Mouse (Mus musculus): ENCODE measurements around the gene Plekho1. TPM values are rescaled to one million over a fixed set of nuclear protein-coding genes. Genes with fewer than 3 reads are reported as not detected.

Gene Plekho1
- polyA plus RNA-seq, 1 experiment from 2014 or later, result 264 TPM

DNA sequence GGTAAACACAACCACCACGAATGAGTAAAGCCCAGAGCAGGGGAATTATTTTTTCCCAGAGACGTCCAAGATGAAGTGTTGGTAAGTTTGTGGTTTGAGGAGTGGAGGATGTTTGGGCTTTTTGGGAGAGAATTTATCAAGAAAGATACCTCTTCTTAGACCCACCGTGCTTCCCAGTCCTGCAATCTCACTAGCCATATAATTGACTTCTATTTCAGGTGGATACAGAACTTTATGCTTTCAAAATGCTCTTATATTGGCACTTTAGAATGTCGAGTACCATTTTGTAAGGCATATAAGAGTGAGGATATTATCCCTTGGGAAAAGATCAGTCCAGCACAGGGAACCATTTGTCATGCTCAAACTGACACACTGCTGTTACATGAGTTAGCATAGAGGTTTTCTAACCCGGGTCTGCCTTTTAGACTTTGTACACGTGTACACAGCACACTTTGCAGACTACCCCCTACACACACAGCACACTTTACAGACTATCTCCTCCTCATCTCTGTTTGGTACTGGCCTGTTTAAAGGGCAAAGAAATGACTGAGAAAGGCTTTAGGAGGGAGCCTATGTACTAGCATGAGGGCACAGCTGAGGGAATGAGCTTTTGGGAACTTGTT lies 761 bp upstream of the Plekho1 start:
- Histone ChIP-seq H3K4me3 (ENCODE audit: inconsistent target) (peak overlapping the region; percentile 61), H3K36me3 (ENCODE audit: inconsistent target) (peaks cover 8% of the 10 kb centered on the region; the same call in 1 of the 2 replicates), H3K79me2 (ENCODE audit: inconsistent target) (peaks cover 76% of the 10 kb centered on the region), H3K27ac (peak overlapping the region; percentile 93)
- 26% methylated on average over 6 of the region's 6 CpGs for WGBS (ENCODE audit: missing documents)

DNA sequence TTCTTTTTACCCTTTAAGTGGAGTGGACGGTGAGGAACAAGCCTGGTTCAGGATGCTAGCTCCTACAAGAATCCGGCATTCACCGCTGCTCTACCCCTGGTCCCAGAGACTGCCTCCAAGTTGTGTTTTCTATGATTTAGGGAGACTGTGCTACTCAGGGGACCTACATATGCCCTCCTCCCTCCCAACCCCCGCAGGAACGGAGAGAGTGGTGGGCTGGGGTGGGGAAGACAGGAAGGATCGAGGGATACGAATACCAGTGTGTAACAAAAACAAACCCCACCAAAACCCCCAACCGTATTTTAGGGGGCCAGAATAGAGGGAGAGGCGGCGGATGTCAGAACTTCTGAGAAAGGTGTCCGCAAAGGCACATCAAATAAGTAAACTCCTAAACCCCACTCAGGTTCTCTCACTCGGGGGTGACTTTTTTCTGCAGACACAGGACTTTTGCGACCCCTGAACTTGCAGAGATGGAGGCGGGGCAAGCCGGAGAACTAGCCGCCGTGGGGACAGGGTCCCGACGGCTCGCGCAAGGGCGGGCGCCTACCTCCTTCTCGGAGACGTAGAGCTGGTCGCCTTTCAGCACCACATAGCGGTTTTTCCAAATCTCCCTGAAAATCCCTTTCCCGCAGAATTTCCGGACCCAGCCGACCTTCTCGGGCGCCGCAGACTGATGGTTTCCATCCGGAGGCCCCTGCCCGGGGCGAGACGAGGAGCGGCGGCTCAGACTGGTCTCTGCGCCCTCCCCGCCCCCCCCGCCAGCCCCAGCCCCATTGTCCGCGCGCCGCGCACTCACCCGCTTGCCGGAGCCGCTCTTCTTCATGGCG lies 613 bp downstream of the Plekho1 start:
- Histone ChIP-seq H3K79me2 (ENCODE audit: inconsistent target) (peaks cover 82% of the 10 kb centered on the region), H3K36me3 (ENCODE audit: inconsistent target) (peaks cover 8% of the 10 kb centered on the region; the same call in 1 of the 2 replicates), H3K27ac (peak overlapping the region; percentile 100), H3K4me3 (ENCODE audit: inconsistent target) (peak overlapping the region; percentile 91)
- under 1% methylated on average over 32 of the region's 51 CpGs for WGBS (ENCODE audit: missing documents)

DNA sequence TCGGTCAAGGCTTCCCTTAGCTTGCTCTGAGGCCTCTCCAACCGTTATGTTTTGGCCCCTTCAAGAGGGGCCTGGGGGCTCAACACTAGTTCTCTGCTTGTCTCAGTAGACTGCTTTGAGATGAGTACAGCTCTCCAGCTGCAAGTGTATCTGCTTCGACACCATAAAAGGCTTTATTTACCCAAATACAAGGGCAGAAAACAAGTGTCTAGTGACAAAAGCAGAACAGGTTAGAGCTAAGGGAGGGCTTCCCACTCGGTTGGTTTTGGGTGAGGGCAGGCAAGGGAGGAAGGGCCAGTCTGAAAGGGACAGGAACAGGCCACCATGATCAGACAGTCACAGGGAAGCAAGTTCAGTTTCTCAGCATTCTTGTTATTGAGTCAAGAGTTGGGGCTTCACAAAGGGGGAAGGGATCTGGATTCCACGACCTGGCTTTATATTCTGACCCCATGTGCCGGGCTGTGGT lies 1.4 kb downstream of the Plekho1 start:
- WGBS (ENCODE audit: missing documents), result 6% methylated on average over 6 of the region's 6 CpGs
- Histone ChIP-seq H3K79me2 (ENCODE audit: inconsistent target) (peaks cover 84% of the 10 kb centered on the region), H3K36me3 (ENCODE audit: inconsistent target) (peaks cover 16% of the 10 kb centered on the region), H3K27ac (peak overlapping the region; percentile 100), H3K4me3 (ENCODE audit: inconsistent target) (peak overlapping the region; percentile 91)

DNA sequence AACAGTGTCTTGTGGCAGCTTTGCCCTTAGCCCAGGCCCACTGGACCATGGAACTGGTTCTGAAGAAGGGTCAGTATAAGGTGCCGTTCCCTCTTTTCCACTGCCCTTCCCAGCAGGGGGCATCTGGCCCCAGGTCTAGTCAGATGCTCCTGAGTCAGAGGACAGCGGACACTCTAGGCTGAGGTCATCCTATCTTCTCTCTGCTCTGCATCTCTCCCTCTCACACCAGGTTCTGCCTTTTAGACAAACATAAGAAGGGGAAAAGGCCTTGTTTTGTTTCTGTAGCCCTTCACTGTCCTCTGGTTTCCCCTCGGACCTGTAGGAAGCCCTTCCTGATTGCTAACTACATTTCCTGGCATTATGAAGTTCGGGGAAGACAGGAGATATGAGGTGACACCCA lies 1.9 kb downstream of the Plekho1 start:
- H3K27ac ChIP-seq, result peak overlapping the region; percentile 100
- H3K36me3 ChIP-seq (ENCODE audit: inconsistent target), result peaks cover 21% of the 10 kb centered on the region
- H3K4me3 ChIP-seq (ENCODE audit: inconsistent target), result peak overlapping the region; percentile 91
- peaks cover 84% of the 10 kb centered on the region for H3K79me2 ChIP-seq (ENCODE audit: inconsistent target)
- WGBS (ENCODE audit: missing documents), result 5% methylated on average over 4 of the region's 4 CpGs

DNA sequence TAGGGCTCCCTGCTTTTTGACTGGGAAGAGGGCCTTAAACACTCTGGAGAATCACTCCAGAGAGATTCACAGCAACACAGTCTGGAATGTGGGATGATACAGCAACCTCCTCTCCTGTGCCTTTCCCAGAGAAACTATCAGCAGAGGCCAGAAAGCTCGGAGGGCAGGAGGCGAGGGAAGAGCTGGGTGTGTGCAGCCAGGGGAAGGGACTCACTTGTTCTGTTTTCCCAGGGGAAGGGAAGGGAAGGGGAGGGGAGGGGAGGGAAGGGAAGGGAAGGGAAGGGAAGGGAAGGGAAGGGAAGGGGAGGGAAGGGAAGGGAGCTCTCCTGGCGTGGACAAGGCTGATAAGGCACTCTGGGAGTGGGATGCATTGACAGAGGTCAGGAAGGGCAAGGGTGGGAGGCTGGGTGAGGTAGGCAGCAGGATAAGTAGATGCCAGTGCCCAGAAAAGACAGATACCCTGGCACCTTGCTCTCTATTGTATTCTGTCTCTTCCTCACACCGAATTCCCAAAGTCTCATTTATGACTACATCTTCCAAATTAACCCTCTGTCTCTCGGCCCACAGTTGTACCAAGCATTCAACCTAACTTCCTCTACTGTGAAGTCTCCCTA lies 2.7 kb downstream of the Plekho1 start:
- Histone ChIP-seq H3K36me3 (ENCODE audit: inconsistent target) (peaks cover 29% of the 10 kb centered on the region), H3K27ac (peak overlapping the region; percentile 100), H3K4me3 (ENCODE audit: inconsistent target) (peak overlapping the region; percentile 91), H3K79me2 (ENCODE audit: inconsistent target) (peaks cover 83% of the 10 kb centered on the region)
- 56% methylated on average over 4 of the region's 5 CpGs for WGBS (ENCODE audit: missing documents)

DNA sequence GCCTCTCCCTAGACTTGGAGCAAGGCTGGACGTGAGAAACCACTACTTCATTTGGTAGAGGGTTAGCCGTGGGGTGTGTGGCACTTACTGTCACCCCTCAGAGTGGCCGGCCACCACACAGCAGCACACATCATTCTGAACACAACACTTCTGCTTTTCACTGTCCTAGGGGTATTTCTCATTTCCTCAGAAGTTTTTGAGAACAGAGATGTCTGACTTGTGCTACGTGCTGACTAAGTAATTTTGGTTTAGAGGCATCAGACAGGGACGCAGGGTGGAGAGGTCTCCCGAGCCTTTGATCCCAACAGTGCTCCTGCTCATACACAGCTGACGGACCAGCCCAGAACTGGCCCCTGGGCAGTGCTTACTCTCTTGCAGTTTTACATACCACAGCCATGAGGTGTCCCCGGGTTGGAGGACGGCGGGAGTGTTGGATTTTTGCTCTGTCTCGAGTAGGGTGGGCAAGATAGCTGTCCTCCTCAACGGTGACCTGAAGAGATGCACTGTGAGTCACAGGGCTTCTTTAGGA lies 5.3 kb downstream of the Plekho1 start:
- Histone ChIP-seq H3K27ac (peak overlapping the region; percentile 100), H3K36me3 (ENCODE audit: inconsistent target) (peaks cover 29% of the 10 kb centered on the region), H3K4me3 (ENCODE audit: inconsistent target) (no peak overlapping the region), H3K79me2 (ENCODE audit: inconsistent target) (peaks cover 61% of the 10 kb centered on the region)
- 29% methylated on average over 12 of the region's 12 CpGs for WGBS (ENCODE audit: missing documents)

DNA sequence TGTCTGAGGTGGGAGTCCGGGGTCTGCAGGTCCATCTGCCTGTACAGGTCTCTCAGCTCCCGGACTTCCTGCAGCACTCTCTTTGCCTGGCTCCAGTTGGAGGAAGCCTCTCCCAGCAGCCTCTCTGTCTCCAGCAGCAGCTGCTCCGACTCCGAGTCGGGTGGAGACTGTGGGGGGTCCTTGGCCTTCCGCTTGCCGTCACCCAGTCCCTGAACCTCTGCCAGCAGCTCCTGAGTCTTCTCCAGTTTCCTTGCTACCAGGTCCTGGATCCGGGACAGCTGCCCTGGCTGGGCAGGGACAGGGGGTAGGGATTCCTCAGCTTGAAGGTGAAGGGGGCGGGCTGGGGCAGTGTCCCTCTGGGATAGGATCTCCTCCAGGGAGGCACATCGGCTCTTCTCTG lies 6.8 kb downstream of the Plekho1 start:
- peaks cover 46% of the 10 kb centered on the region for H3K79me2 ChIP-seq (ENCODE audit: inconsistent target)
- 96% methylated on average over 10 of the region's 10 CpGs for WGBS (ENCODE audit: missing documents)
- peaks cover 29% of the 10 kb centered on the region for H3K36me3 ChIP-seq (ENCODE audit: inconsistent target)
- H3K27ac ChIP-seq, result peak overlapping the region; percentile 100
- no peak overlapping the region for H3K4me3 ChIP-seq (ENCODE audit: inconsistent target)

DNA sequence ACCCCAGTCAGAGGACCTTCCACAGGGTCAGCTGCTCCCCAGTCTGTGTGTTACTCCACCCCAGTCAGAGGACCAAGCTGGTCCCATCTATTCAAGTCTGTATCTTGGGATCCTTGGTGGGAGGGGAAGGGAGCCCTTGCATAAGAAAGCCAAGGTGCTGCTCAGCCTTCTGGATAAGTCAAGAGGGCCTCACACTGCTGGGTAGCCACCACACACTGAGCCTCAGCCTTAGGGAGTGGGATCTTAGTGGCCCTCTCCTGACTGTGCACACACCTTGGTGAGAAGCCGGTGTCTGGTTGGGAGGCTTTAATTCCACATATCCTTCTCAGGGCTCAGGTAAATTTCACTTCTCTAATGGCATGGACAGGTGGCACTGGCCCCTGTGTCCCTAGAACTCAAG lies 7.7 kb downstream of the Plekho1 start:
- H3K4me3 ChIP-seq (ENCODE audit: inconsistent target), result no peak overlapping the region
- 83% methylated on average over 1 of the region's 1 CpGs for WGBS (ENCODE audit: missing documents)

DNA sequence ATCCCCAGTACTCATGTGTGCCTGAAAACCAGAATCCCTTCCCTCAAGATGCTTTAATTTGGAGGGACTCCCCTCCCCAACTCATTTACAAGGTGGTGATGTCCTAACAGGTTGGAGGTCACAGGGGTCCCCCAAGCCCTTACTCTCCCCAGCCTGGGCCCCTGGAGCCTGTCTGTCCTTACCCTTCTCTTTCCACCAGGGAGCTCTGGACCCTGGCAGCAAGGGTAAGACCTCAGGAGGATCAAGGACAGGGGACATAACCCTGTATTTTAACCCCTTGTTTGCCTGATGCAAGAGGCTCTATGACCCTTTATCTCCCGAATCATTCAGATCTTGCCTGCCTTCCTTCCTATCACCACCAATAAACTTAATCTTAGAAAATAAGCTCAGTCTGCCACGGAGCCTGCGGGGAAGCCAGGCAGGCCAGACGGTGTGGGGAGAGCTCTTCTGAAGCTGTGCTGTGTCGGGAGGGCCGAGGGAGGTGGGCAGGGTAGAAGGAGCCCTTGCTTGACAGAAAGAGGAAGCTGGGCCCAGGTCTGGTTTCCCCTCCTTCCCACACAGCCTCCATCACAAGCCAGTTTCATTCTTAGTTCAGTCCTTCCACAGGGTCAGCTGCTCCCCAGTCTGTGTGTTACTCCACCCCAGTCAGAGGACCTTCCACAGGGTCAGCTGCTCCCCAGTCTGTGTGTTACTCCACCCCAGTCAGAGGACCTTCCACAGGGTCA lies 8.3 kb downstream of the Plekho1 start:
- WGBS (ENCODE audit: missing documents), result 2% methylated on average over 6 of the region's 6 CpGs
- H3K27ac ChIP-seq, result peak overlapping the region; percentile 100
- peaks cover 32% of the 10 kb centered on the region for H3K79me2 ChIP-seq (ENCODE audit: inconsistent target)
- H3K36me3 ChIP-seq (ENCODE audit: inconsistent target), result peaks cover 28% of the 10 kb centered on the region
- H3K4me3 ChIP-seq (ENCODE audit: inconsistent target), result no peak overlapping the region

More for the DNA sequence above, 7.7 kb downstream of the Plekho1 start:
- peak overlapping the region; percentile 100 for H3K27ac ChIP-seq
- H3K79me2 ChIP-seq (ENCODE audit: inconsistent target), result peaks cover 38% of the 10 kb centered on the region
- H3K36me3 ChIP-seq (ENCODE audit: inconsistent target), result peaks cover 29% of the 10 kb centered on the region

DNA sequence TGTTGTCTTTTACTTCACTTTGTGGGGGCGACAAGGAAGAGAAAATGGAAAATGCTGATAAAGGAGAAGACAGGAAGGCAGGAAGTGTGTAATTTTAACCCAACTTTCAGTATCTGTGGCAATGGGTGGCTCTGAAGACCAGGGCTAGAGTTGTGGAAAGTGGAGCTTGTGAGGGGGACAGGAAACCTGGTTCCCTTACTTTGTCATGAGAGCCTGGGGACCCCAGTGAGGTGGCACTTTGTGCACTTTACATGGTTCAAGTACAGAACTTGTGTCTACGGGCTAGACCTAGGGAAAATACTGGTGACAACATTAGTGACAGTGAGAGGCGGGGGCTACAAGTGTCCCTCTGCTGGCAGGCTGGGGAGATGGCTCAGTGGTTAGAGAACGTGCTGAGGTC lies 8.8 kb downstream of the Plekho1 start:
- 54% methylated on average over 4 of the region's 4 CpGs for WGBS (ENCODE audit: missing documents)
- Histone ChIP-seq H3K27ac (peak overlapping the region; percentile 100), H3K36me3 (ENCODE audit: inconsistent target) (peaks cover 23% of the 10 kb centered on the region), H3K4me3 (ENCODE audit: inconsistent target) (no peak overlapping the region), H3K79me2 (ENCODE audit: inconsistent target) (peaks cover 27% of the 10 kb centered on the region)

DNA sequence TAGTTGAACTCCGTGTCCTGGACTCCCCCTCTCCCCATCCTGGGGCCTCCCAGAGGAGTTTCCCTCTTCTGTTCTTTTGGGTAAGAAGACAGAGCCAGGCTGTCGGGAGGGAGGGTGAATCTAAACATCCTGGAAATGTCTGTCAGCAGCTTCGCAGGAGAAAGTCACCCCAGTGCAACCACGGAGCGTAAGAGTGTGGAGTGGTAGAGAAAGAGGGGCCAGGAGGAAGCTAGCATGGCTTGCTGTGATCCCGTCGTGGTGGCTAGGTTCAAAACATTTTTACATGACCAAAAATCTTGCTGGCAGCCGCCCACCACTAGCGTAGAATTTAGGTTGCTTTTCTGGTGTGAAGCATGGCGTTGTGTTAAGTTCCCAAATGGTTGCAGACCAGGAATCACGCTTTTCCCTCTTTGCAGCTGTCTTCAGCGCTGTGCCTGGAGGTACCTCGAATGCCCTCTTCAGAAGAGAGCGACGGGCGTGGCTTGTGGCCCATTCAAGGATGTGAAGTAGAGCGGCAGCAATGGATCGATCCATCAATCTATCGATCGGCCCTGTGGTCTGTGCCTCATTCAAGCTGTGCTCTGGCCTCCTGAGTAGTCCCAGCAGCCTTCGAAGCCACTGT lies 9.7 kb downstream of the Plekho1 start:
- H3K79me2 ChIP-seq (ENCODE audit: inconsistent target), result peaks cover 18% of the 10 kb centered on the region
- H3K4me3 ChIP-seq (ENCODE audit: inconsistent target), result no peak overlapping the region
- H3K27ac ChIP-seq, result peak overlapping the region; percentile 100
- peaks cover 21% of the 10 kb centered on the region for H3K36me3 ChIP-seq (ENCODE audit: inconsistent target)
- WGBS (ENCODE audit: missing documents), result 45% methylated on average over 21 of the region's 21 CpGs

DNA sequence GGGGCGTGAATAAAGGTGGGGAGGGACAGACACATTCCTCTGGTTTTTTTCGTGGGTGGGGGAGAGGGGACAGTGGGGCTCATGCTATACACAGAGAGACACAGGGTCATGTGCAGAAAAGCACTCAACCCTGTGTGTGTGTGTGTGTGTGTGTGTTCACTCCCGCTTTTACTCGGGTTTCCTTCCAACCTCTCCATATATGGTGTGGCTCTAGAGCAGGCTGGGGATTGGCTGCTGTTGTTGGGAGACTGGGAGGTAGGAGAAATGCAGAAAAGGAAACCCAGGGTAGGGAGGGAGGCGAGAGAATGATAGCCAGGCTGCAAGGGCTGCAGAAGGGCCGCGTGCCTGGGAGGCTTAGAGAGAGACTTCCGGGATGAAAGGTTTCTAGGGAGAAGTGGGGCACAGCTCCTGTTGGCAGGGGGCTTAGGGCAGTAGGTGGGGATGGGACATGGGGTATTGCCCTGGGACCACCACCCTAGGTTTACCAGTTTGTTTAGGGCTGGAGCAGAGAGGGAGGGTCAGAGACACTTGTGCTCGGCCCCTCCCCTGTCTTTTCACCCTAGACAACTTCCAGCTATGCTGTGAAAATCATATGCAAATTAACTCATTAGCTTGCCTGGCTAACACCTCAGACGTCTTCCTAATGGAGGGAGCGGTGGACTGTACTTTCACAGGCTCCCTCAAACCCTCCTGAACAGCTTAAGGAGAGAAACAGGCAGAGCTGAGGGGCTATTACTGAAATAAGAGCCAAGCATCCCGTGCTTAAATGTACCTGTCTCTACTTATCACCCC lies 10.4 kb downstream of the Plekho1 start:
- Histone ChIP-seq H3K36me3 (ENCODE audit: inconsistent target) (peaks cover 21% of the 10 kb centered on the region), H3K79me2 (ENCODE audit: inconsistent target) (peaks cover 16% of the 10 kb centered on the region), H3K4me3 (ENCODE audit: inconsistent target) (no peak overlapping the region), H3K27ac (peak overlapping the region; percentile 100)
- WGBS (ENCODE audit: missing documents), result 27% methylated on average over 11 of the region's 12 CpGs

DNA sequence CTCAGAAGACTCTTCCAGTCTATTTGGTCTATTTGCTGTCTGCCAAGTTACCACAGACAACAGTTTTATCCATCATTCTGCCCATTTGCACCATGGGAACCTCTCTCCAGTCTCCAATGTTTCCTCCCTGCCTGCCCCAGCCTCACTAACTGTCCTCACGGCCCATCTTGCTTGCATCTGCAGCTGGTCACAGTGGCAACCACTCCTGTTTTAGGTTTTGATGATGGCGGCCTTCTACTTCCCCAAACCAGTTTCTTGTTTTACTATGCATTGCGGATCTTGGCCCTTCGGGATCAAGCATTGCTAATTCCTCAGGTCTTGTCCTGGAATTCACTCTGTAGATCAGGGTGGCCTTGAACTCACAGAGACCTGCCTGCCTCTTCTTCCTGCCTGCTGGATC lies 13.7 kb downstream of the Plekho1 start:
- H3K4me3 ChIP-seq (ENCODE audit: inconsistent target), result no peak overlapping the region
- 39% methylated on average over 4 of the region's 4 CpGs for WGBS (ENCODE audit: missing documents)
- H3K79me2 ChIP-seq (ENCODE audit: inconsistent target), result no peaks in the 10 kb centered on the region
- 0 out of 2 replicates have a peak overlapping the region, but pooled peaks have one; percentile 2 for H3K27ac ChIP-seq
- H3K36me3 ChIP-seq (ENCODE audit: inconsistent target), result no peaks in the 10 kb centered on the region

All from macrophage (primary cell).